Mouse (Mus musculus): ENCODE results near the gene Mtss1l. TPM values are rescaled to one million over a fixed set of nuclear protein-coding genes. Genes with fewer than 3 reads are reported as not detected.

The Mtss1l gene
- polyA plus RNA-seq, 1 experiment from 2014 or later, result 0.89 TPM

DNA sequence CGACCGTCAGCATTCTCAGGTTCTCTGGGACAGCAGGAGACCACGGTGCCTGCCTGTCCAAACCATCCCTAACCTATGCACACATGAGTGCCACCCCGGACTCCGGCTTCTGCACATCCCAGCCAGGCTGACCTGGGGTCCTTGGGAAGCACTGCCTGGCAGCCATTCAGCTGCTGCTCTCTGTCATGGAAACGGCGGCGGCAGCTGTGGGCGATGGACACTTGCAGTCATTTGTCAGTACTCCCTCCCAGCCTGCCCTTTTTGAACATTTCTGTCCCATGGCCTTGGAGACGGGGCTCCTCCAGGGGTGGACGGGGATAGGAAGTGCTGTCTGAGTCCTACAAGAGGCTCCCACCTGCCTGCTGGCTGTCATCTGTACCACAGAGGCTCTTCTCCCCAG lies 12.8 kb upstream of the Mtss1l start:
- Histone ChIP-seq H3K4me3 (replicated peaks) (no peak overlapping the region), H3K36me3 (peaks cover 54% of the 10 kb centered on the region), H3K4me2 (no peak overlapping the region), H3K9me3 (replicated peaks) (no peaks in the 10 kb centered on the region), H3K4me1 (replicated peaks) (no peaks in the 10 kb centered on the region; the same call in none of the 2 replicates), H3K27ac (no peak overlapping the region), H3K27me3 (no peaks in the 10 kb centered on the region), H3K9ac (no peak overlapping the region)
- DNase-seq, result no peak
- WGBS (ENCODE audit: insufficient replicate concordance), result 86% methylated on average over 11 of the region's 11 CpGs
- no peak for ATAC-seq (ENCODE audit: low read depth)

DNA sequence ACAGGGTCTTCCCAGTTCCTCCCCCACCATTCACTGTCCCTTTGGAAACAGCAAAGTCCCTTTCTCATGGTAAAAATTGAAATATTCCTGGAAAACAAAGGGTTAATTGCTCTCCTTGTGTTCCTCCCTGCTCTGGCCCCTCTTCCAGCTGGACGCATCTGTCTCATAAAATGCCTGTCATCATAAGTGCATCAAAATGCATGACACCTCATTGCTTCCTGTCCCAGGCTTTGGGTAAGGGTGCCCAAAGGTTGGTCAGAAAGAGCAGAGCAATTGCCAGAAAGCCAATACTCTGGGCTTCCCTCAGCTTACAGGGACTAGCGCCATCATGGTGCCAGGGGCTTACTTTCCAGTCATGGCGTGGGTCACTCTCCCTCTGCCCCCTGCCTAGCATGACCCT lies 10.7 kb upstream of the Mtss1l start:
- Histone ChIP-seq H3K4me2 (no peak overlapping the region), H3K36me3 (peaks cover 57% of the 10 kb centered on the region), H3K27ac (no peak overlapping the region)

DNA sequence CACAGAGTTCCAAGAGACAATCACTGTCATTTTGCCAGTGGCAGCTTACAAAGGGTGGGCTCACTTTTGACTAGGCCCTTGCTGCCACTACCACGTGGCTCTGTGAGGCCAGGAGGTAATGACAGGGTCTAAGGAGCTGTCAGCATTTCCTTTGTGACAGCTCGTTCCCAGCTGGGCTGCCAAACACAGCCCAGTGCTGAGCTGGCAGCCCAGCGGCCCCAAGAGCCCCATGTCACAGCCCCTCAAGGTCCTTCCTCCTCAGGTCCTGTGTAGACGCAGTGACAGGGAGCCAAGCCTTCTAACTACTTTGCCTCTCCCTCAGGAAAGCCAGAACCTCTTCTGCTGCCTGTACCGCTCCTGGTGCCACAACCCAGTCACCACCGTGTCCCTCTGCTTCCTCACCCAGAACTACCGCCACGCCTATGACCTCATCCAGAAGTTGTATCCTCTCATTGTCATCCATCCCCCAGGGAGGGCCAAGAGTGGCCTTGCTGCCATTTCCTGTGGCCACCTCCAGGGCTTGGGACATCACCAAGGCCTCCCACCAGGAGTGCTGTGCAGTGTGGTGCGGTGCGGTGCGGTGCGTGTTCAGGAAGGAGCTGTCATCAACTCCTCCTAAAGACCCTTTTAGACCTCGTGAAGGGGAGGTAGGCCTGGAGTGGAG lies 9.9 kb upstream of the Mtss1l start:
- H3K27ac ChIP-seq, result no peak overlapping the region
- no peak overlapping the region for H3K4me3 ChIP-seq (replicated peaks)
- WGBS (ENCODE audit: insufficient replicate concordance), result 66% methylated on average over 13 of the region's 13 CpGs
- H3K36me3 ChIP-seq, result peaks cover 57% of the 10 kb centered on the region
- H3K4me2 ChIP-seq, result no peak overlapping the region
- H3K9me3 ChIP-seq (replicated peaks), result no peaks in the 10 kb centered on the region
- H3K4me1 ChIP-seq (replicated peaks), result no peaks in the 10 kb centered on the region; the same call in none of the 2 replicates
- ATAC-seq (ENCODE audit: low read depth) (no peak), DNase-seq (no peak)
- no peak overlapping the region for H3K9ac ChIP-seq
- no peaks in the 10 kb centered on the region for H3K27me3 ChIP-seq

More for the DNA sequence above, 10.7 kb upstream of the Mtss1l start:
- Histone ChIP-seq H3K4me1 (replicated peaks) (no peaks in the 10 kb centered on the region; the same call in none of the 2 replicates), H3K4me3 (replicated peaks) (no peak overlapping the region), H3K27me3 (no peaks in the 10 kb centered on the region), H3K9me3 (replicated peaks) (no peaks in the 10 kb centered on the region), H3K9ac (no peak overlapping the region)
- no peak for DNase-seq
- 74% methylated on average over 3 of the region's 3 CpGs for WGBS (ENCODE audit: insufficient replicate concordance)
- no peak for ATAC-seq (ENCODE audit: low read depth)

DNA sequence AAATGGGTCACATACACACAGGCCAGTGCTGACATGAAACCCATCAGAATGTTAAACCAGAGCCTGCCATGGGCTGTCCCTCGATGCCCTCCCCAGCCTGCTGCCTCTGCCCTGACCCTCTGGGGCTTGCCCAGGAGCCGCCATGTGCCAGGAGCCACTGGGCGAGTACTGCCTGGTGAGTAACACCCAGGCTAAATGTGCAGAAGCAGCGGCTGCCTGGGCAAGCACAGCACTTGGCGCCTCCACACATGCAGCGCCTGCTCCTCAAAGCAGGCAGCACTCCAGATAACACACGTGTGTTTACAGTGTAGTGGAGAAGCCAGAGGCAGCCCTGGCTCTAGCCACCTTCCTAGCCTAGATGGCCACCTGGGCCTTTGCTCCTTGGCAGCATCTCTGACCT lies 8.2 kb upstream of the Mtss1l start:
- DNase-seq, result no peak
- H3K36me3 ChIP-seq, result peaks cover 54% of the 10 kb centered on the region
- 79% methylated on average over 7 of the region's 7 CpGs for WGBS (ENCODE audit: insufficient replicate concordance)

DNA sequence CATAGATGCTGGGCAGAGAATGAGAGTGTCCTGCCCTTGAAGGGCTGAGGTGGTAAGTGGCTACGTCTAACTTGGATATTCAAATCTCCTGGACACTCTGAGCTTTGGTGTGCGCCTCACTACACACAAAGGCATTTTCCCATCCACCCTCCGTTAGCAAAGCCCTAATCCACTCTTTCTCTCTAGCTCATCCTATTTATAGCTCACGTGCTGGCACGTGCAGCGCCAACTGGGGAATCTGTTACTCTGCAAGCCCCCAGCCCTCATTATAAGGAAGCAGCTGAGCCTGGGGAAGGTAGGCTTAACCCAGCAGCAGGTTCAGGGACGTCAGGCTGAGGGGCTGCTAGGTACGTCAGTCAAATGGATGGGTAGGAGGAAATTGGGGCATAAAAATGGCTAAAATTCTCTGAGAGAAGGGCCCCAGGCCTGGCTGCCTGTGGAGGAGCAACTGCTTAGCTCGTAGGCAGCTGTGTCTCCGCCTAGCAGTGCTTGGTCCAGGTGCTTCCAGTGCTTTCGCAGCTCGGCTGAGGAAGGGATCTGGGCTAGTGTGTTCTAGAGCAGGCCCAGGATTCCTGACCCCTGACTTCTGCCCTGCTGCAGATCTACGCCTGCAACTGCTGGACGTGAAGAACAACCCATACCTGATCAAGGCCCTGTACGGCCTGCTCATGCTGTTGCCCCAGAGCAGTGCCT lies 6.3 kb upstream of the Mtss1l start:
- Histone ChIP-seq H3K27ac (no peak overlapping the region), H3K4me3 (replicated peaks) (no peak overlapping the region), H3K9me3 (replicated peaks) (no peaks in the 10 kb centered on the region), H3K4me1 (replicated peaks) (peaks cover 19% of the 10 kb centered on the region), H3K36me3 (peaks cover 46% of the 10 kb centered on the region), H3K4me2 (no peak overlapping the region), H3K9ac (no peak overlapping the region), H3K27me3 (peaks cover 10% of the 10 kb centered on the region)
- no peak for ATAC-seq (ENCODE audit: low read depth)
- WGBS (ENCODE audit: insufficient replicate concordance), result 80% methylated on average over 15 of the region's 15 CpGs
- no peak for DNase-seq

More for the DNA sequence above, 8.2 kb upstream of the Mtss1l start:
- Histone ChIP-seq H3K27me3 (no peaks in the 10 kb centered on the region), H3K4me1 (replicated peaks) (peaks cover 2% of the 10 kb centered on the region), H3K4me2 (no peak overlapping the region), H3K4me3 (replicated peaks) (no peak overlapping the region), H3K27ac (no peak overlapping the region), H3K9ac (no peak overlapping the region), H3K9me3 (replicated peaks) (no peaks in the 10 kb centered on the region)
- no peak for ATAC-seq (ENCODE audit: low read depth)

DNA sequence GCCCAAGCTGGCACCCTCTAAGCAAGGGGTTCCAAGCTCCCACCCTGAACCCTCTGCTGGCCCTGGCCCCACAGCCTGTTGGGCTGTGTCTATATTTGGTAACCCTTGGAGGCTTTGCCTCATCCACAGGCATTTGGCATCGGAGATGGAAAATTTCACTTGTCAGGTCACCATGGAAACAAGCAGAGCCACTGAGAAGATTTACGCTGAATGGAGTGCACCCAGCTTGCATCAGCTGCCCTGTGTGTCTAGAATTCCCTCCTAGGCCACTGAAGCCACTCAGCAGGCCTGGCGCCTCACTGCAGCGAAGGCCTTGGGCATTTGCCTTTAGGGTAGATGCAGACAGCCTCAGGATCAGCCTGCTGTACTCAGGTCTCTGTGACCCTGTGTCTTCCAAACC lies 5.2 kb upstream of the Mtss1l start:
- H3K4me3 ChIP-seq (replicated peaks), result no peak overlapping the region
- no peak overlapping the region for H3K27ac ChIP-seq
- no peak for DNase-seq
- H3K9me3 ChIP-seq (replicated peaks), result no peaks in the 10 kb centered on the region
- no peak for ATAC-seq (ENCODE audit: low read depth)
- no peak overlapping the region for H3K9ac ChIP-seq
- WGBS (ENCODE audit: insufficient replicate concordance), result 78% methylated on average over 4 of the region's 4 CpGs
- peaks cover 35% of the 10 kb centered on the region for H3K36me3 ChIP-seq
- H3K27me3 ChIP-seq, result peaks cover 21% of the 10 kb centered on the region
- H3K4me2 ChIP-seq, result no peak overlapping the region
- H3K4me1 ChIP-seq (replicated peaks), result peaks cover 21% of the 10 kb centered on the region

DNA sequence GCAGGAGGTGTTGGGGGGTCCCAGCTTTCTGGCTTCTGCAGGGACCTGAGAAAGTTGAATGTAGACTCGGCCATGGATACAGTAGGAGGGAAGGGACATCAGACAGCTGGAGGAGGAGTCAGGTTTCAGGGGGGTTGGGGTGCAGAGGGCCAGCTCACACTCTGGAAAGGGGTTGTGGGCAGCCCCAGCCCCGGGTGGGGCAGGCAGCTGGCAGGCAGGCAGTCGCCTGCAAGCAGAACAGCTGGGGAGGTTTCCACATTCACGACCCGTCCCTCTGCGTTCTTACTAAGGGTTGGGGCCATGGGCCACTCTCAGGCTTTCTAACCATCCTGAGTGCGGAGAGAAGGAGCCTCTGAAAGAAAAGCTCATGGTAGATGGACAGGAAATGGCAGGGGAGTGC lies 4.1 kb upstream of the Mtss1l start:
- no peak overlapping the region for H3K27ac ChIP-seq
- H3K4me1 ChIP-seq (replicated peaks), result peaks cover 24% of the 10 kb centered on the region
- 72% methylated on average over 7 of the region's 7 CpGs for WGBS (ENCODE audit: insufficient replicate concordance)
- DNase-seq, result no peak
- H3K9me3 ChIP-seq (replicated peaks), result no peaks in the 10 kb centered on the region
- no peak for ATAC-seq (ENCODE audit: low read depth)
- peaks cover 25% of the 10 kb centered on the region for H3K36me3 ChIP-seq
- no peak overlapping the region for H3K4me3 ChIP-seq (replicated peaks)
- no peak overlapping the region for H3K9ac ChIP-seq
- H3K27me3 ChIP-seq, result peaks cover 31% of the 10 kb centered on the region
- no peak overlapping the region for H3K4me2 ChIP-seq

DNA sequence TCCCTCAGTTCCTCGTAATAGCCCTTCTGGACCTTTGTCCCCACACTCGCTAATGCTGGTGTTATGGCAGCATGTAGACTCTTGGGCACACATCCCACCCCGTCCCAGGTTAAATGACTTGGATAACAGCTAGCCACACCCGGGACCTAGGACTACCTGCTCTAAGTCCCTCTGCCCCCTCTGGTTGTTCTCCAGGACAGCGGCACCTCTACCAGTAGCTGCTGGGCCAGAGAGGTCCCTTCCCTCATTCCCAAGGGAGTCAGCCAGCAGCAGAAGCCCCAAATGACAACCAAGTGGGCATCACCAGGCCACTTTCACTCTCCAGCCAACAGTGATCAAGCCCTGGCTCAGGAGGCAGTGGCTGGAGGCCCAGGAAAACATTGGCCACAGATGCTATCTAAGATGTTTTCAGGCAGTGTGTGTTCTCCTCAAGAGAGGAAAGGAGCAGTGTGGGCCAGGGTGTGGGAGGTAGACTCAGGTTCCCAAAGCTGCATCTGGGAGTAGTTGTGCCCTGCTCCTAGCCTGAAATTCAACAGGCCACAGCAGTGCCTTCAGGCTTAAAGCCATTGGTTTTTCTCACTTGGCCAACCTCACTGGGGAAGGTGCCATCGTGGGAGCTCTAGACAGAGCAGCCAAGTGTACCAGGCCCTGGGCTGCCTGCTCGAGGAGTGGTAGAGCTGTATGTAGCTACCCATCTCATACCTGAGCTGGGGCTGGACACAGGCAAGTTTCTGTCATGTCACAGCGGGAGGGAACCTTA lies 2.9 kb upstream of the Mtss1l start:
- DNase-seq, result no peak
- H3K36me3 ChIP-seq, result peaks cover 13% of the 10 kb centered on the region
- H3K27me3 ChIP-seq, result peaks cover 44% of the 10 kb centered on the region
- H3K4me2 ChIP-seq, result no peak overlapping the region
- H3K27ac ChIP-seq, result no peak overlapping the region
- H3K4me1 ChIP-seq (replicated peaks), result peaks cover 34% of the 10 kb centered on the region
- H3K4me3 ChIP-seq (replicated peaks), result no peak overlapping the region
- H3K9ac ChIP-seq, result no peak overlapping the region
- 68% methylated on average over 8 of the region's 8 CpGs for WGBS (ENCODE audit: insufficient replicate concordance)
- ATAC-seq (ENCODE audit: low read depth), result no peak
- no peaks in the 10 kb centered on the region for H3K9me3 ChIP-seq (replicated peaks)

DNA sequence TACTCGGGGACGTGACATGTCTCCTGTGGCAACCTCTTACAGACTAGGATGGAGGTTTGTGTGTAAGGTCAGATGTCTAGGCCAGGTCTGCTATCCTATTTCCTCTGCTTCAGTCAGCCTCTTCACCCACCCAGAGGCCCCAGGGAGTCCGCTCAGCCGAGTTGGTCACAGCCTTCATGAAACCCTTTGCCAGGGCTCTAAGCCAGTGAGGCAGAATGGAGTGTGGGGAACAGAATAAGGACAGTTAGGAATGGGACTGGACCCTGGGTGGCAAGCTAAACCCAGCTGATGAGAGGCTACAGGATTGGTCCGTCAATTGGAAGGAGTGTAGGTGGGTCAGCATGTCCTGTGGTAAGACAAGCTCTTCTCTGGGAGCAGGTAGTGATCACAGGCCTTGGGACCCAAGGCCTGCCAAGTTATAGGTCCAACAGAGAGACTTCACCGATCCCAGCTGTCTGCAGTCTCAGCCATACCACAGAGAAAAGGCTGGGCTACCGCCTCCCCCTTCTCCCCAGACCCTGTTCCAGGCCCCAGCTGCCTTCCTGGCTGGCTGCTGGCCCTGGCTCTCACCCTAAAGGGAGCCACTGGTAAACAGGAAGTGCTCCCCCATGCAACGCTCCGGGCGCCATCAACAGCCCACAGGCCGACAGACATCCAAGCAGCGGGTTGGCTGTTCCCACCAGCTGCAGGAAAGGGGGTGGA lies 2.2 kb upstream of the Mtss1l start:
- Histone ChIP-seq H3K9ac (no peak overlapping the region), H3K27ac (no peak overlapping the region), H3K4me3 (replicated peaks) (no peak overlapping the region), H3K4me1 (replicated peaks) (peaks cover 35% of the 10 kb centered on the region), H3K9me3 (replicated peaks) (no peaks in the 10 kb centered on the region), H3K36me3 (peaks cover 6% of the 10 kb centered on the region; the same call in 1 of the 2 replicates), H3K4me2 (no peak overlapping the region), H3K27me3 (peaks cover 51% of the 10 kb centered on the region)
- DNase-seq, result no peak
- 35% methylated on average over 12 of the region's 12 CpGs for WGBS (ENCODE audit: insufficient replicate concordance)
- no peak for ATAC-seq (ENCODE audit: low read depth)

DNA sequence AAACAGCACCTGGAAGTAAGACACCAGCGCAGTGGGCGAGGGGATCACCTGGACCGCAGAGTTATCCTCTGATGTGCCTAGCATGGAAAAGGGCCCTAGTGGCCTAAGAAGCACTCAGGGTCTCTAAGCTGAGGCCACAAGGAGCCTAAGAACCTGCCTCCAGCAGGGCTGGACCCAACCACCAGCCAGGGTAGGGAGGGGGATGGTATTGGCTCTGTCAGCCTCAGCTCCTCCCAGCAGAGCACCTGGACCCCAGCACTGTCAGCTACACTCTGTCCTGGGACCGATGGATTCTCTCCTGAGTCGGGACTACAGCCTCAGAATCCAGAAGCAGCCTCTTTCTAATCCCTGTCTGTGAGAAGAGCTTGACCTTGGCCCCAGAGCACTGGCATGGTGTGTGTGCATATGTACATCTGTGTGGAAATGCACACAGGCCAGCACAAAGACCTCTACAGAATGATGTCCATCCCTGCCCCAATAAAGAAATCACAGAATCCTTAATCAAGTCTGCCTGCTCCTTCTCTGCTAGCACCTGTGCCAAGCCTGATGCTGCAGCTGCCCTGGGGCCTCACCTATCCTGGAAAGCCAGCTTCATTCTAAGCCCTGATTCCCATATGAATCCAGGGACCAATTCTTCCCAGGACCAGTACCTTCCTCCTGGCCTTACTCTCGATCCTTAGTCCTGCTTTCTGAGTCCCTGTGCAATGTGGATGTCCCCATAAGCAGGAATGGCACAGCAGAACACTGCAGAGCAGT lies 1.2 kb upstream of the Mtss1l start:
- DNase-seq, result no peak
- peaks cover 52% of the 10 kb centered on the region for H3K27me3 ChIP-seq
- no peaks in the 10 kb centered on the region for H3K9me3 ChIP-seq (replicated peaks)
- ATAC-seq (ENCODE audit: low read depth), result no peak
- 59% methylated on average over 6 of the region's 6 CpGs for WGBS (ENCODE audit: insufficient replicate concordance)
- peaks cover 44% of the 10 kb centered on the region for H3K4me1 ChIP-seq (replicated peaks)
- H3K36me3 ChIP-seq, result no peaks in the 10 kb centered on the region
- no peak overlapping the region for H3K27ac ChIP-seq
- H3K4me3 ChIP-seq (replicated peaks), result no peak overlapping the region
- H3K4me2 ChIP-seq, result no peak overlapping the region
- no peak overlapping the region for H3K9ac ChIP-seq
